Mouse (Mus musculus): ENCODE measurements around the gene Camkmt.

Camkmt gene

DNA sequence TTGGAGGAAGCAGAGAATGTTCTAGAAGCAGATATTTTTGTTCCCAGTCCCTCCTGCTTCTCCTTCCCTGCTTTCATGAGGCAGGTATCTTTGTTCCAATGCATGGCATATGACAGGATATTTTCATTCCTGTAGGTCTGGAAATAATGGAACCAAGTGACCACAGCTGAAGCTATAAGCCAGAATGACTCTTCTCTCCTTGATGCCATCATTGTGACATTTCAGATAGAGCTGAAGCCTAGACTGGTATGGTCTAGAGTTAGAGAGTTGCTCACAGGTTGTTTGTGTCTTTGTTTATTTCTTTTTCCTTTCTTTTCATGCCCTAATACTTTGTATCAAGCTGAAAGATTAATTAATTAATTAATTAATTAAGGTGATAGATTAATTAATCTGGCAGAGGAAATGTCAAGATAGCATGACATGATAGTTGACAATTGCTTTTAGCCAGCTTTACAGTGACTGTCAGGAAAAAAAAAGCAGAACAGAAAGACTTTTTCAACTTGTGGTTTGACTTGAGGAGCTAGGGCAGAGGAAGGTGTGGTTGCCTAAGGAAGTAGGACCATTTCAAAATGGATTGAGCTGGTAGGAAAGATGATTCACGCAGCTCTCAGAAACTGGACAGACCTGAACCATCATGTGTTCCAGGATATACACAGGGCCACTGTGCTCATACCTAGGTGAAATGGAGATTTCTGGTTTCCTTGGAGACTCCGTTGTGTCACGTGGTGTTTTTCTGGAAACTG is 404.8 kb downstream of the Camkmt start:
- DNase-seq (ENCODE audit: low spot score) = no peak

DNA sequence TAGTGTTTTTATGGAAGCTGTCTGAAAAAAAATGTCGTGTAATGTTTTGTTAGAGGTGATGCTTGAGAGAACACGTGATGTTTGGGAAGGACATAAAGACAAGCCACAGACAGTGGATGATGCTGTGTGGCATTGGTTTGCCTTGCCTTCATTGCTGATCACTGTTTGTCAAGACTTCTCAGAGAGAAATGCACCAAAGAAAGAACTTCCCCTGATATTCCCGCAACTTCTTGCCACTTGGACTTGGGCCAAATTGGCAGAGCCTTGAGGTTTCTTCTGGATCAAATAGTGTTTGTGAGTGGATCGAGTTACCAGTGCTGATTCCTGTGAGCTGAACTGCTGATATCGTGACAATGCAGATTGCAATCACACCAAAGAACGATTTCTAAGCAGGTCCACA is 405.5 kb downstream of the Camkmt start:
- DNase-seq (ENCODE audit: low spot score) = no peak

DNA sequence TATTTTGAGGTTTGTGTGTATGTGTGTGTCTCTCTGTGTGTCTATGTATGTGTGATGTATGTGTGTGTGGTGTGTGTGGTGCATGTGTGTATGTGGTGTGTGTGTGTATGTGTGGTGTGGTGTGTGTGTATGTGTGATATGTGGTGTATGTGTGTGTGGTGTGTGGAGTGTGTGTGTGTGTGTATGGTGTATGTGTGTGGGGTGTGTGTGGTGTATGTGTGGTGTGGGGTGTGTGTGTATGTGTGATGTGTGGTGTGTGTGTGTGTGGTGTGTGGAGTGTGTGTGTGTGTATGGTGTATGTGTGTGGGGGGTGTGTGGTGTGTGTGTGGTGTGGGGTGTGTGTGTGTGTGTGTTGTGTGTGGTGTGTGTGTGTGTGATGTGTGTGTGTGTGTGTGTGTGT is 414.5 kb downstream of the Camkmt start:
- DNase-seq (ENCODE audit: low spot score) = no peak

DNA sequence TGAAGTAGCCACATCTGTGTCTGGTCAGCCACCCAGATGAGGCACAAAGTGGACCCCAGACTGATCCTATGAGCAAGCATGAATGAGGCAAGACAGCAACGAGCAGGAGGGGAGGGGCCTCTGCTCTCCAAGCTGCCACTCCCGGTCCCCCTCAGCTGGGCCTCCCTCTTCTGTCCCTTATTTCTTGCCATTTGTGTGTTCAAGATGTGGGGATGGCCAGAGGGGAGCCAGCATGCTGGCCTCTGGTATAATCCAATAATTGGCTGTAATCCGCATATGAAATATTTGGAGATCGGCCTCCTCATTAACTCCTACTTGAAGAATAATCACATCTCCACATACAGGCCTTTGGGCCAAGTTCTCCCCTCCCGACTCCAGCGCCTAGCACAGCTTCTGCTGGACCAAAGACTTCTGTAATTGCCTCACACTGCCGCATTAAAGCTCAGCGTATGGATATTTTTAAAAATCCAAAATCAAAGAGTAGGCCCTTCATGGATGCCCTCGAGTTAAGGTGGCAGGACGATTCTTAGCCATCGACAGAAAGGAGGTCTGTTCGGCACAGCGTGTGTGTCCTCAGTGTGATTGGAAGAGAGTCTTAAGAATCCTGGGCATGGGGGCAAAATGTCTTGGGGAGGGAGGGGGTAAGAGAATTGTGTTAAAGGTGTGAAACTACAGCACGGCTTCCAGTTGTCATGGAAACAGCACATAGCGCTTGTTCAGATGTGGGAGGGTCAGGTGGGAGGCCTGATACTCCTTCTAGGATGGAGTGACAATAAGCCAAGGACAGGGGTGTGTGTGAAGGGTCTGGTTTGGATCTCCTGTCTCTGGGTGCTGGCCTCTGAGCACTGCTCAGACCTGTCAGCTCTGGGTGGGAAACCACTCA is 416.1 kb downstream of the Camkmt start:
- DNase-seq (ENCODE audit: low spot score) = no peak

DNA sequence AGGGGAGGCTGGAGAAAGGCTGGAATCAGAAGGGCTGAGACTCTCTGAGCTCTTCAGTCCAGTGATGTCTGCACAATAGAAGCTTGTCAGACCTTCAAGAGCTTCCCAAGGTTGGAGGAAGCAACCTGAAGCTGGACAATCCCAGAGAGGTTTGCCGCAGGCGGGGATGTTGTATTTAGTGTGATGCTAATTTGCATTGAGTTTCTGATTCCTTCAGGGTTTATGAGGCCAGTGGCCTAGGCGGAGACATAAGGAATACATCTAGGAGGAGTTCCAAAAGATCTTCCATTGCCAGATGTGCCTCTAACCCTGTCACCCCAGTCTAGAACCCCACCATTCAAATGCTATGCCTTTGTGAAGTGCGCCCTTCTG is 416.7 kb downstream of the Camkmt start:
- DNase-seq (ENCODE audit: low spot score) = no peak
